Mouse (Mus musculus) MEL (cell line): ENCODE measurements at regions not wholly inside any gene's neighbourhood (a gene's known extent, or its start where the extent isn't known, plus 50 kb on each side); places are given as distances from the start of the nearest gene placed in this dataset.

ENCODE experiments used
- DNase-seq: peaks from one replicate; pipeline ENCODE4 v3.0.0; 2011; ENCODE audit warnings: low read depth, low spot score
- H3K27ac ChIP-seq: 2 replicates; pipeline ENCODE4 v1.5.1; 2012; ENCODE audit warnings: low read depth, mild to moderate bottlenecking, control low read depth, low read length, moderate library complexity; ENCODE audit not compliant: control insufficient read depth
- H3K27me3 ChIP-seq, 2 experiments: fragments of 150-350 bp in 1 of 2; sonication (generic) in 1 of 2; 2 replicates each; pipeline ENCODE4 v1.6.1; 2012; ENCODE audit warnings: low read length in 2 of 2, mild to moderate bottlenecking in 2 of 2, improper control_type of control experiment in 1 of 2, moderate library complexity in 1 of 2; ENCODE audit not compliant: insufficient read depth in 2 of 2, control insufficient read depth in 1 of 2
- H3K36me3 ChIP-seq, 2 experiments: 2 replicates each; pipeline ENCODE4 v1.6.1; 2012 to 2014; ENCODE audit warnings: low read length in 2 of 2, improper control_type of control experiment in 1 of 2, inconsistent platforms in 1 of 2, mild to moderate bottlenecking in 1 of 2; ENCODE audit not compliant: insufficient read depth in 2 of 2, control insufficient read depth in 1 of 2
- H3K4me1 ChIP-seq, 2 experiments: fragments of 150-350 bp in 1 of 2; sonication (generic) in 1 of 2; 2 replicates each; pipeline ENCODE4 v1.6.1; 2012; ENCODE audit warnings: low read length in 2 of 2, improper control_type of control experiment in 1 of 2, mild to moderate bottlenecking in 1 of 2; ENCODE audit not compliant: insufficient read depth in 2 of 2, control insufficient read depth in 1 of 2
- H3K4me3 ChIP-seq, 2 experiments: fragments of 150-350 bp in 1 of 2; sonication (generic) in 1 of 2; 2 replicates each; pipeline ENCODE4 v1.5.1; 2012; ENCODE audit warnings: low read depth in 2 of 2, low read length in 2 of 2, mild to moderate bottlenecking in 2 of 2, moderate library complexity in 2 of 2, control low read depth in 1 of 2, improper control_type of control experiment in 1 of 2; ENCODE audit not compliant: control insufficient read depth in 1 of 2, insufficient read depth in 1 of 2
- H3K79me2 ChIP-seq: 2 replicates; pipeline ENCODE4 v1.6.1; 2012; ENCODE audit warnings: mild to moderate bottlenecking, low read length, moderate library complexity; ENCODE audit not compliant: control insufficient read depth, poor library complexity, insufficient read depth
- H3K9ac ChIP-seq: 2 replicates; pipeline ENCODE4 v1.6.1; 2012; ENCODE audit warnings: low read depth, mild to moderate bottlenecking, control low read depth, low read length, moderate library complexity; ENCODE audit not compliant: control insufficient read depth, poor library complexity, severe bottlenecking
- H3K9me3 ChIP-seq: fragments of 150-350 bp; sonication (generic); replicated peaks from 2 replicates; pipeline ENCODE4 v1.6.1; 2012; ENCODE audit warnings: mild to moderate bottlenecking, low read length, improper control_type of control experiment, moderate library complexity; ENCODE audit not compliant: insufficient read depth
- GATA1 ChIP-seq: IDR thresholded peaks from 2 replicates; pipeline ENCODE4 v1.6.1; 2011; ENCODE audit warnings: low read depth, low read length, improper control_type of control experiment
- KAT2A ChIP-seq: conservative IDR thresholded peaks from 2 replicates; pipeline ENCODE4 v1.6.1; 2012; ENCODE audit warnings: low read depth, low read length, improper control_type of control experiment, inconsistent platforms
- MAX ChIP-seq: IDR thresholded peaks from 2 replicates; pipeline ENCODE4 v1.6.1; 2011; ENCODE audit warnings: low read length, improper control_type of control experiment
- MEF2A ChIP-seq: IDR thresholded peaks from 2 replicates; pipeline ENCODE4 v1.6.1; 2014; ENCODE audit warnings: low read depth, mild to moderate bottlenecking, inconsistent platforms, low read length, improper control_type of control experiment; ENCODE audit not compliant: poor library complexity, insufficient replicate concordance, severe bottlenecking; ENCODE audit errors: extremely low read depth
- NRF1 ChIP-seq: IDR thresholded peaks from 2 replicates; pipeline ENCODE4 v1.6.1; 2014; ENCODE audit warnings: low read depth, mild to moderate bottlenecking, inconsistent platforms, low read length, improper control_type of control experiment, moderate library complexity; ENCODE audit not compliant: poor library complexity, insufficient read depth, severe bottlenecking
- POLR2A ChIP-seq, 2 experiments: IDR thresholded peaks; 2 replicates each; pipeline ENCODE4 v1.6.1; 2011 to 2012; ENCODE audit warnings: low read length in 2 of 2, mild to moderate bottlenecking in 2 of 2, control low read depth in 1 of 2, improper control_type of control experiment in 1 of 2, low read depth in 1 of 2, moderate library complexity in 1 of 2; ENCODE audit not compliant: control insufficient read depth in 1 of 2, insufficient read depth in 1 of 2, poor library complexity in 1 of 2
- POLR2AphosphoS5 ChIP-seq: IDR thresholded peaks from 2 replicates; pipeline ENCODE4 v1.6.1; 2012; ENCODE audit warnings: low read depth, borderline replicate concordance, mild to moderate bottlenecking, inconsistent platforms, low read length, moderate library complexity, mixed read lengths
- RAD21 ChIP-seq: IDR thresholded peaks from 2 replicates; pipeline ENCODE4 v1.6.1; 2011; ENCODE audit warnings: mild to moderate bottlenecking, low read depth, low read length, improper control_type of control experiment
- TCF12 ChIP-seq: IDR thresholded peaks from 2 replicates; pipeline ENCODE4 v1.6.1; 2014; ENCODE audit warnings: low read depth, mild to moderate bottlenecking, inconsistent platforms, low read length, improper control_type of control experiment, moderate library complexity
- USF1 ChIP-seq: IDR thresholded peaks from 2 replicates; pipeline ENCODE4 v1.6.1; 2014; ENCODE audit warnings: low read depth, mild to moderate bottlenecking, inconsistent platforms, low read length, improper control_type of control experiment, moderate library complexity
- ZC3H11A ChIP-seq: IDR thresholded peaks from 2 replicates; pipeline ENCODE4 v1.6.1; 2012; ENCODE audit warnings: low read depth, mild to moderate bottlenecking, inconsistent platforms, low read length, improper control_type of control experiment
- ZNF384 ChIP-seq: IDR thresholded peaks from 2 replicates; pipeline ENCODE4 v1.6.1; 2012; ENCODE audit warnings: low read depth, mild to moderate bottlenecking, inconsistent platforms, low read length, improper control_type of control experiment

GRCm38 (mm10) chr4:29083545-29084290, 270.8 kb downstream of the Epha7 start:
- DNase-seq: no peak
- no peaks in the 10 kb centered on the region for H3K36me3 ChIP-seq
- no peaks in the 10 kb centered on the region for H3K79me2 ChIP-seq
- no peak overlapping the region for H3K9ac ChIP-seq
- no peak overlapping the region for H3K4me3 ChIP-seq
- no peaks in the 10 kb centered on the region for H3K27me3 ChIP-seq
- no peaks in the 10 kb centered on the region for H3K4me1 ChIP-seq
- H3K9me3 ChIP-seq: no peaks in the 10 kb centered on the region
- TF ChIP-seq ZNF384: no peak
- no peak for TF ChIP-seq GATA1
- no peak overlapping the region for H3K27ac ChIP-seq

- Histone ChIP-seq H3K27me3 (no peaks in the 10 kb centered on the region), H3K4me3 (no peak overlapping the region), H3K4me1 (no peaks in the 10 kb centered on the region), H3K27ac (no peak overlapping the region), H3K79me2 (no peaks in the 10 kb centered on the region), H3K36me3 (no peaks in the 10 kb centered on the region), H3K9ac (no peak overlapping the region), H3K9me3 (no peaks in the 10 kb centered on the region)
- no peak for DNase-seq
- TF ChIP-seq KAT2A (no peak), NRF1 (no peak), ZC3H11A (no peak), MEF2A (no peak), MAX (no peak), TCF12 (no peak), POLR2A (IDR thresholded peaks at IDR 0.05; ENCODE audit: control insufficient read depth in 1 of 2, insufficient read depth in 1 of 2, low read depth in 1 of 2, low read length in 2 of 2, poor library complexity in 1 of 2) (no peak), POLR2AphosphoS5 (no peak), RAD21 (no peak)
These were observed 278.0 kb downstream of the Epha7 start for GRCm38 (mm10) chr4:29090949-29091348.

DNA sequence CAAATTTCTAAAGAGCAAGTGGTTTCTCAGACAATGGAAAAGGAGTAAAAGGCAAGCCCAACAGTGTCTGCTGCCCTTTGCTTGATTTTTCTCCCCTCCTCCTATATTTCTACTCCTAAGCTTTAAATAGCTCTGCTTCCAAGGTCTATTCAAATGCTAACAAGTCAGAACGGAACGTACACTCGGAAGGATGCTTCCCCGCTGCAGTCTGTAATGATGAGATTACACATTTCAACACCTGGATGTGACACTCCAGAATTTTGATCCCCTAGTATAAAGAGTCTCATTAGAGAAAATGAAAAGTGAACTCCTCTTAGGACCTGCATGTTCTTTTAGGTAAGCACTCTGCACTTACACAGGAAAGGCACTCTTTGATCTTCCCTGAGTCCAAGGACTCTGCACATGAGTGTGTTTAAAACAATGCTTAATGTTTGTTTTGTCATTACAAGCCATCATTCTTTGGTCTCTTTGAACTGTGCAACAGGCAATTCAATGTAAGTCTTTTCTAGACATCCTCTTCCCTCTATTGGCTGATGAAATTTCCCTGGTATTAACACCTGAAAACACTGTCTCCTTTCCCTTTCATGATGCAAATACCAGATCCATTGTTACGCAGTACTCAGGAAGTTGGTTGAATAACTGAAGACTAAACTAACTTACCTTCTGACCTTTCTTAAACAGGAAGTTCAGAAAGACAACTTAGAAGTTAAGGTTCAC, 278.7 kb downstream of the Epha7 start:
- no peak for TF ChIP-seq USF1
- Histone ChIP-seq H3K4me1 (no peaks in the 10 kb centered on the region), H3K9me3 (no peaks in the 10 kb centered on the region), H3K9ac (no peak overlapping the region), H3K27ac (no peak overlapping the region), H3K79me2 (no peaks in the 10 kb centered on the region), H3K36me3 (no peaks in the 10 kb centered on the region), H3K4me3 (no peak overlapping the region), H3K27me3 (no peaks in the 10 kb centered on the region)
- DNase-seq: no peak
